Mouse (Mus musculus) testis, postnatal 14 days (tissue): ENCODE measurements at regions not wholly inside any gene's neighbourhood (a gene's known extent, or its start where the extent isn't known, plus 50 kb on each side); places are given as distances from the start of the nearest gene placed in this dataset.

Experiments used
- DNase-seq: peaks from one replicate; pipeline ENCODE4 v3.0.0; 2021; ENCODE audit warnings: low spot score

DNA sequence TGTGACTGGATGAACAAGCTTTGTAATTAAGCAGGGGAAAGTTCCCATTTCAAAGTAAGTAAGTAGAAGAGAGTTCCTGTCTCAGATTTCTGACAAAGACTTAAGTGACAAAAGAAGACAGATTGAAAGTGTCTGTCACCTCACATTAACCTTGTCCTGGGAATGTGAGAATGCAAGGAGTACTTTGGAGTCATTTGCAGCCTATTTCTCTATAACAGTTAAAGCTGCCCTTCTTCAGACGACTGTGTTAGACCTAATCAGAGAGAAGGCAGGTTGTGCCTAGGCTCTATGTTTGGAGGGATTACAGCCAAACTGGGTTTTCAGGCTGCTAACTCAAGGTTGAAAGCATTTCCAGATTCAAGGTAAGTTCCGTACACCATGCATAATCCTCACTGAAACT lies 446.5 kb downstream of the Pdgfc start:
- no peak for DNase-seq

- peak; percentile 5 for DNase-seq
Observed at GRCm38 (mm10) chr3:81483363-81483762, 447.1 kb downstream of the Pdgfc start.

- no peak for DNase-seq
Observed at GRCm38 (mm10) chr3:81505316-81505715, 427.1 kb upstream of the Ctso start.

- DNase-seq, result no peak
Observed at GRCm38 (mm10) chr3:81508611-81509010, 423.8 kb upstream of the Ctso start.

- no peak for DNase-seq
Observed at GRCm38 (mm10) chr3:81521804-81522203, 410.6 kb upstream of the Ctso start.

DNA sequence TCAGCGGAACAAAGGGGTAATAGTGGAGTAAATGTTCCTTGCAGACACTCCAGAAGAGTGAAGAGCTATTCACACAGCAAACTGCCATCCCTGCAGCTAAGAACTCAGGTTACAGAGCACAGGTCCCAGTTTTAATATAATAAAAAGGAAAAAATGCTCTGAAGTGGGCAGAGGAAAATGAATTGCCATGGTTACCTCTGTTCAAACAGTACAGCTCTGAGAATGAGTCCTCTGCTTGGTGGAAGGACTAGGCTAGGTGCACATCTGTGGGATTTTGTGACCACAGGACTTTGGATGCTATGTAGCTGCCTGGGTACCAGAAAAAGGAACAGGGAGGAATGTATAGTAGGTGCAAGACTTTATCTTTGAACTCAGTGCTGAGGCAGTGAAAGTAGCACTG lies 401.5 kb upstream of the Ctso start:
- no peak for DNase-seq

GRCm38 (mm10) chr3:81535448-81536205 lies 396.8 kb upstream of the Ctso start:
- DNase-seq, result no peak

DNA sequence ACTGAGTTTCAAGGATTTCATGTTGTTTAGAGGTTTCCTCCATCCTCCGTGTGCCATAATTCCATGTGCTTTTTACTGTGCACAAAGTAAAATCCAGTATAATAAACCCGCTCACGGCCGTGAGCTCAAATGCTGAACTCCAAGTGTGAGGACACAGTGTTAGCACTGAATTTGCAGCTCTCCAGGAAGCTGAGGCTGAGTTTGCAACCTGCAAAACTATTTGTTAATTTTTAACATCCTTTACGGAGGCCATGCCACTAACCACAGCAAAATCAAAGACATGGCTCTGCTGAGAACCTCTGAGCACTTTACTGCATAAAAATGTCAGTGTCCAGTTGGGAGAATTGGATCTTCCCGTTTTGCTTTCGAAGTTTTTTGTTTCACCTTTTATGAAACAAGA lies 377.6 kb upstream of the Ctso start:
- DNase-seq, result no peak

- DNase-seq, result no peak
Observed at GRCm38 (mm10) chr3:81562610-81563258, 369.7 kb upstream of the Ctso start.

- no peak for DNase-seq
Observed at GRCm38 (mm10) chr3:81563858-81564756, 368.3 kb upstream of the Ctso start.

GRCm38 (mm10) chr3:81564757-81565063 lies 367.7 kb upstream of the Ctso start:
- DNase-seq, result no peak

GRCm38 (mm10) chr3:81583387-81584027 lies 348.9 kb upstream of the Ctso start:
- DNase-seq, result no peak

DNA sequence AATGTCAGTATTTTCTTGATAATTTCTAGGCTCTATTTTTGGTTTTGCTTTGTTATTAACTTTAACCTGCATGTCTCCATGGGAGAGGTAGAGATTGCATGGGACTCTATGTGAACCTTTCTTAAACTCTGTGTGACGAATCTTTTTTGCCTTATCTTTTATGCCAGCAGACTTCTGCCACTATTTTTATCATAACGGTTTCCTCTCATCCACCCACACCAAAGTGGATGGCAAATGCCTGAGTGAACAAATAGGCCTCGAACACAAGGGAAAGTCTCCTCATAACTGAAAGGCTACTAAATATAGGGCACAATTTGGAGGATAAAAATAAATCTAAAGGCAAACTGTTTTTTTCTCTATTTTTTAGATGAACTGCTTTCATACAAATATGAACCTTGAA lies 343.3 kb upstream of the Ctso start:
- no peak for DNase-seq

DNA sequence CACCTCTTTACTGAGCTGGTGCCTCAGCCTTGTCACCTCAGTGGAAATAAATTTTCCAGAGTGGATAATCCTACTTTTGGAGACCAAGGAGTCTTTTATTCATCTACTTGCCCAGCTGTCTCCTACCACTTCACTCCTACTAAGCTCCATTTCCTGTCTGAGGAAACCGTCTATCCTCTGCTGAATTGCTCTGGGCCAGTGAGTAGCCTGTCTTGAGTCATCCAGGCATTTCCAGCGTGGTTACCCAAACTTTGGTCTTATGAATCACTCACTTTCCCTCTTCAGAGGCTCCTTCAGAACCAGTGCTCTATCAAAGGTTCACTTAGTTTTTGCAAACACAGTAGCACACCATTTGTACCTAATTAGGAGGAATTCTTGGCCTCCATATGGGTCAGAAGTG lies 303.2 kb upstream of the Ctso start:
- DNase-seq, result no peak

GRCm38 (mm10) chr3:81658490-81658889 lies 273.9 kb upstream of the Ctso start:
- no peak for DNase-seq

DNA sequence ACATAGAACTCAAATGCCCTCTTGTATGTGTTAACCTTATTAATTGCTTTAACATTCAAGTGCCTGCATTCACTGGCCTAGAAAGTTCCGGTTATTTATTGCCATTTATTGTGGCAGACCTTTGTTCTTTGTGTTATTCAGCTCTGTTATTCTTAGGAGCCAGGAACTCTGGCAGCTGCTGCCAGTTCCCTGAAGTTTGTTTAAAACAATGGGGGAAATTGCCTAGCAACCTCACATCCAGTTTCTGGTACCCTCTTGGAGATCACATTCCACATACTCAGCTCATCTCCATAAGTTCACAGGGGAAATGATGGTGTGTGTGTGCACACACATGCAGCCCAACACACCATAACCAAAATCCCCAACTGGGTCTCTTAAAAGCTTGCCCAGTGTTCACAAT lies 270.8 kb upstream of the Ctso start:
- no peak for DNase-seq

- DNase-seq, result no peak
Observed at GRCm38 (mm10) chr3:81666262-81666661, 266.1 kb upstream of the Ctso start.

GRCm38 (mm10) chr3:81676570-81676969 lies 255.8 kb upstream of the Ctso start:
- no peak for DNase-seq

GRCm38 (mm10) chr3:81701974-81702697 lies 230.3 kb upstream of the Ctso start:
- DNase-seq, result no peak

- no peak for DNase-seq
Observed at GRCm38 (mm10) chr3:81718911-81719310, 213.5 kb upstream of the Ctso start.

GRCm38 (mm10) chr3:81735463-81735862 lies 196.9 kb upstream of the Ctso start:
- no peak for DNase-seq

DNA sequence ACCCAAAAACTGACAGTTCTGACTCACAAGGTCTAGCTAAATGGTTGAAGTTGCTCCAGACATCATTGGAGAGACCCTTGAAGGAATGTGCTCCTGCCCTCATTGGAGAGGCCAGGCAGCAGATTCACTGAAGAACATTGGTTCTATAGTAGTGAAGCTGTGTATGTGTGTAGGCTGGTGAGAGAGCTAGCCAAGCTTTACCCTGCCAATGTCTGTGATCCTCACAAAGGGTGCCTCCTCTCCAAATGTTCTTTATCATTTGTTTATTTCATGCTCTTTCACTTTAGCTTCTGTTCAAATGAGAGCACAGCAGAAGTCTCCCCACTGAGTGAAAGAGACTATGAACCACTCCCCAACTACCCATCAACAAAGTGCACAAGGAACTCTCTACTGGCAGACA lies 195.6 kb upstream of the Ctso start:
- no peak for DNase-seq
